Mouse (Mus musculus) MEL-GATA-1-ER (cell line): ENCODE measurements around the gene Calm1.

Source experiments
- DNase-seq: peaks from one replicate; pipeline ENCODE4 v3.0.0-alpha.2; 2012; ENCODE audit warnings: low read depth; ENCODE audit errors: extremely low read depth

Gene Calm1

DNA sequence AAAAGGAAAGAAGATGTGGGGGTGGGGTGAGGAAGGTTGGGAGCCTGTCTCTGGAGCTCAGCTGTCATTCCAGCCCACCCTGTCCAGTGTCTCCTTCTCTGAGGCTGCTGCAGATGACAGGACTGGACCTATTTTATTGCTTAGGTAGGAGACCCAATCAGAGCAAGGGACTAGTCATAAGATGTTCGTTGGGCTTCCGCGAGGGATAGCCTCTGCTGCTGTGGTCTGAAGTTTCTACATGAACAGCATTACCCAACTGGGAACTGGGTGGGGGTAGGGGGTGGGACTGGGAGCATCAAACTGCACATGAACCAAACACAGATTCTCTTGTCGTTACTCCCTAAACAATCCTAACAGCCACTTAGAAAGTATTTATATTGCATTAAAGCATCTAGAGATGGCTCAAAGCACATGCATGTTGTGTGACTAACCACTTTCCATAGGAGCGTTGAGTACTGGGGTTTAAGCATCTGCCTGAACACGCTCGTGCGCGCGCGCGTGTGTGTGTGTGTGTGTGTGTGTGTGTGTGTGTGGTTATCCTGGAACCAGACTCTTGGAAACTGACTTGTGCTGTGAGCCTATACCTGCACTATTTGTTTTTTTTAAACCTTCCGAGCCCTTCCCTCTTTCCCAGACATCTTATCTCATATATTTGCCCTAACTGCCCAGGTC lies 23.2 kb downstream of the Calm1 start:
- no peak for DNase-seq

GRCm38 (mm10) chr12:100223531-100223930 lies 24.3 kb downstream of the Calm1 start:
- DNase-seq = no peak

DNA sequence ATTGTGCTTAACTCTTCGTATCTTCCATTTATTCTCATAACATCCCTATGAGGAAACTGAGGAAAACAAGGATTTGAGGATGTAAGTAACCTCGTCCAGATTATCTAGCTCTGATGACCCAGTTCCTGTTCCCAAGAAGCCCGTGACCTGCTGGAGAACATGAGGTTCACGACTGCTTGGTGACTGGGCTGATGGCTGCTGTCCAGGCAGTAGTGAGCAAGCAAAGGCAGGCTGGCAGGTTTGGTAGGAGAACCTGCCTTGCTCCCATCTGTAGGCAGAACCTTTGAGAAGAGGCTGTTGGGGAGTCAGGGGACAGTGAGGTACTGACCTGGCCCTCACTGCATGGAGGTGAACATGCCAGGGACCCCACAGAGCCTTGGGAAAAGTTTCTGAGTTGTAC lies 26.0 kb downstream of the Calm1 start:
- no peak for DNase-seq

GRCm38 (mm10) chr12:100226073-100226472 lies 26.8 kb downstream of the Calm1 start:
- no peak for DNase-seq

DNA sequence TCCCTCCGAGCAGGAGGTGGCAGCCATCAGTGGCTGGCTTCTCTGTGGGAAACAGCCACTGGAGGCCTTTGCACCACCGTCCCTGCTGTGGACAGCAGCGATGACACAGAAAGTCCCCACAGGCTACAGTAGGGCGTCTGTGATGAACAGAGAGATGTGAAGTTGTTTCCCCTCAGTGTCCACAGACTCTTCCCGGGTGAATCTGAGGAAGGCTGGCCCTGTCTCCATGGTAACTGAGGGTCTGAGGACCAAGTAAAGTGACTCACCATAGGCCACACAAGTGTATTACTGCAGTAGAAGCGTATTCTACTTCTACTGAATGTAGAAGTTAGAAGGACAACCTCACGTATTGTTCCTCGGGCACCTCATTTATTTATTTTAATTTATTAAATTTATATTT lies 27.4 kb downstream of the Calm1 start:
- DNase-seq = no peak

GRCm38 (mm10) chr12:100228041-100228725 lies 28.9 kb downstream of the Calm1 start:
- DNase-seq = no peak

DNA sequence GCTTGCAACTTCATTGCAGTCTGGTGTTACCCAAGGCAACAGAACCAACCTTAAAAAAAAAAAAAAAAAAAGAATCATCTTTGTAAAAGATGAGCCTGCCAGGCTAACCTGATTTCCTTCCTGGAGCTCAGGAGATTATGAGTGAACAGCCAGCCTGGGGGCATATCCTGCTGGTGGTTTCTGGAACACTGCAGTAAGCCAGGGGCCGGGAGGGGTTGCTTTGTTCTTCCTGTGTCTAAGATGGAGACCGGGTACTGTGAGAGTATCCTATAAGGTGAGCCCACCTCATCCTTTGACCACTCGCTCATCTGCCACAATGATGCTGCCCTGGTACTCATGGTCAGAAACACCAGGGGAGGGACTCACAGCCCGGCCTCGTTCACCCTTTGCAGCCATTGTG lies 35.0 kb downstream of the Calm1 start:
- no peak for DNase-seq

DNA sequence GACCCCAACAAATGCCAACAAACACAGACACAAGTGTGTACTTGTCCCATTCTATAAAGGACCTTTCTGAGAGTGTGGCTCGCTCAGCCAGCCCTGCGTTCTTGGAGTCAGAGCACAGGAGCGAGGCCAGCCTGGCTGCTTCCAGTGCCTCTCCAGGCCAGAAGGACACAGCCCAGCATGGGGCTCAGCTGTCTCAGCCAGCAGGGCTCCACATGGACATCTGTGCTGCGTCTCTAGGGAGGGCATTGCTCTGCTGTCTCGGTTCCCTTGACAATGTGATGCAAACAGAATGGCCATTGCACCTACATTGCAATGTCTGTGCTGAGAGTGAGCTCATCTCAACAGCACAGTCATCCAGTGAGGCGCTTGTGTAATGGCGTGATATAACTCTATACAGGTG lies 35.7 kb downstream of the Calm1 start:
- no peak for DNase-seq

DNA sequence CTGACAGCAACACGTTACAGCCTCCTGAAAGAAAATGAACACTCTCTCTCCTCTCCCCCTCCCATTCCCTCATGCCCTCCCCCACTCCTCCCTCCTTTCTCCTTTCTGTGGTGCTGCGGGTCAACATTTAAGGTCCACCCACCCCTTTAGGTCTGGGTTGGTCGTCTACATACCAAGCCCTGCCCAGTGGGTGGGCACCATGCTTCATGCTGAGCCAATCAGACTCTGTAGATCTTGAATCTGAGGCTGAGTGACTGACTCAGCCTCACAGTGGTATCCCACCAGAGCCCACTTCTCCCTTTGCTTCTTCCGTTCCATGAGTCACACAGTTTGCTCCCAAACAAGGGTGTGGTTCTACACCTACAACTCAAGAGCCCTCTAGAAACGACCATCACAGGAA lies 36.2 kb downstream of the Calm1 start:
- no peak for DNase-seq

- DNase-seq = no peak
These were observed 40.2 kb downstream of the Calm1 start for GRCm38 (mm10) chr12:100239404-100239803.

- no peak for DNase-seq
These were observed 40.6 kb downstream of the Calm1 start for GRCm38 (mm10) chr12:100239807-100240206.

- peak; percentile 62 for DNase-seq
These were observed 42.9 kb downstream of the Calm1 start for GRCm38 (mm10) chr12:100241911-100242796.

DNA sequence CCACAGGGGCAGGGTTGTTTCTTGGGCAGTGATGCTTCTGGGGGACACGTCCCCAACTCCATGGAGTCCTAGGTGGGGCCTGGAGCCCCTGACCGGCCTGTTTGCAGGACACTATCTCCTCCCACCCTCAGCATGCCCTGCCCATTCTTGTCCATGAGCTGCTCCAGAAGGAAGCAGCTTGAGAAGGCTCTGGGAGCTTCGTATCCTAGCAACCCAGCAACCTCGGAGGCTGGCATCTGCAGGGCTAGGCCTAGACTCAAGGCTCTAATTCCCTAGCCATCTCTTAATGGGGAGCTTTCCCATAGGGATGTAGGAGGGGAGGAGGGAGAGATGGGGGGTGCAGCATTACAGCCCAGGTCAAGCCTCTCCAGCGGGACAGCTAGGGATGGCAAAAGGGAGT lies 45.3 kb downstream of the Calm1 start:
- no peak for DNase-seq

DNA sequence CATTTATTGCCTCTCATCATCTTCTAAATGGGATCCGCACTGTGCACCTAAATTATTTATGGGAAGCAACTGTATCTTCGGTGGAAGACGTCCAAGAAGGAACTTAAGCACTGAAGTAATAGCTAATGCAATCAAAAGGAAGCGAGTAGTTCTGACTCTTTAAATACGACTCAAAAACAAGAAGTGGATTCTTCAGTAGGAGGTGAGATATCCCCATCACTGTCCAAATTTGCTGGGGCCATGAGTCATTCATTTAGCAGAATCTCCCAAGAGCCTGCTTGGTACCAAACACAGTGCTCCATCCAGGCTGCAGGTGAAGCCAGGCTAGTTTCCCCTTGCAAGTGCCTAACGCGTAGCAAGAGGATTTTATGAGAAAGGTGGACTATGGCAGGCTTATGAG lies 49.9 kb downstream of the Calm1 start:
- DNase-seq = no peak

GRCm38 (mm10) chr12:100254471-100254870 lies 55.2 kb downstream of the Calm1 start:
- no peak for DNase-seq

- no peak for DNase-seq
These were observed 56.3 kb downstream of the Calm1 start for GRCm38 (mm10) chr12:100255441-100255949.

DNA sequence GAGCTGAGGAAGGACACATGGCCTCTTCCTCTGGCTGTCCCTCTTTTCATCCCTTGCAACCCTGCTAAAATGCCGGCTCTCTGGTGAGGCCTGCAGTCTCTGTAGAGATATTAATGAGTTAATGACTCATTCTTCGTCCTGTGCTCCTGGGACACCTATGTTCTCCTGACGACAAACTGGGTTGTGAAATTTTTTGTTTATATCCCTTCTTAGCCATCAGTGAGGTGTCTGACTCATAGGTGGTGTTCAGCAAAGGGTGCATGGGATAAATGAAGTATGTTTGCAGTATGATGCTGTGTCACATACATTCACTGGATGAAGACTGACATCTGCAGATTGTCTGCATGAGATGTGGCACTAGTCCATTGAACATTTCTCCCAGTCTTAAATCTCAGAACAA lies 58.5 kb downstream of the Calm1 start:
- no peak for DNase-seq
